Mouse (Mus musculus) liver, embryonic 13.5 days (tissue): ENCODE measurements around the gene Vgll4. TPM values are rescaled to one million over a fixed set of nuclear protein-coding genes. Genes with fewer than 3 reads are reported as not detected.
"Not testable (repeated sequence)": the region's sequence is repeated elsewhere in the genome, so short reads cannot be mapped to it uniquely, and the experiment has no call there.

ENCODE experiments used
- ATAC-seq: fragments of 200-750 bp; cut with Nextera tagmentation; 2 replicates; pipeline ENCODE4 v1.8.0; 2017; ENCODE audit warnings: low read depth, mild to moderate bottlenecking, moderate number of reproducible peaks, moderate library complexity
- DNase-seq: peaks from one replicate; pipeline ENCODE4 v3.0.0; 2022
- H3K27ac ChIP-seq: fragments of 300-500 bp; sonication (generic); 2 replicates; pipeline ENCODE4 v1.5.1; 2015; ENCODE audit warnings: moderate library complexity, mild to moderate bottlenecking, inconsistent platforms
- H3K27me3 ChIP-seq: fragments of 300-500 bp; sonication (generic); 2 replicates; pipeline ENCODE4 v1.6.1; 2015; ENCODE audit warnings: mild to moderate bottlenecking, inconsistent platforms
- H3K36me3 ChIP-seq: fragments of 300-500 bp; sonication (generic); 2 replicates; pipeline ENCODE4 v1.6.1; 2015; ENCODE audit warnings: mild to moderate bottlenecking, inconsistent platforms
- H3K4me1 ChIP-seq: fragments of 300-500 bp; sonication (generic); replicated peaks from 2 replicates; pipeline ENCODE4 v1.6.1; 2015; ENCODE audit warnings: inconsistent platforms
- H3K4me2 ChIP-seq: fragments of 300-500 bp; sonication (generic); 2 replicates; pipeline ENCODE4 v1.6.1; 2015; ENCODE audit warnings: inconsistent platforms, mild to moderate bottlenecking, moderate library complexity
- H3K4me3 ChIP-seq: fragments of 300-500 bp; sonication (generic); replicated peaks from 2 replicates; pipeline ENCODE4 v1.5.1; 2015; ENCODE audit warnings: mild to moderate bottlenecking, inconsistent platforms
- H3K9ac ChIP-seq: fragments of 300-500 bp; sonication (generic); 2 replicates; pipeline ENCODE4 v1.6.1; 2015; ENCODE audit warnings: mild to moderate bottlenecking, inconsistent platforms
- H3K9me3 ChIP-seq: fragments of 300-500 bp; sonication (generic); replicated peaks from 2 replicates; pipeline ENCODE4 v1.6.1; 2016; ENCODE audit warnings: inconsistent platforms
- WGBS: fragments of 180-500 bp; shearing (Covaris S2); methylation state at CpG from one replicate; pipeline ENCODE4 v1.1.7; 2015; ENCODE audit not compliant: insufficient replicate concordance; 5-methylcytosine and 5-hydroxymethylcytosine counted together
- polyA plus RNA-seq: library from polyadenylated mRNA; unstranded; fragments of >200 nt; fragmentation: Nextera tagmentation; extraction: Ambion mirVana; gene quantifications from 2 replicates; pipeline ENCODE4 v1.2.1, GENCODE M21; 2015

The Vgll4 gene
- polyA plus RNA-seq, 1 experiment from 2014 or later: 13.9 TPM

DNA sequence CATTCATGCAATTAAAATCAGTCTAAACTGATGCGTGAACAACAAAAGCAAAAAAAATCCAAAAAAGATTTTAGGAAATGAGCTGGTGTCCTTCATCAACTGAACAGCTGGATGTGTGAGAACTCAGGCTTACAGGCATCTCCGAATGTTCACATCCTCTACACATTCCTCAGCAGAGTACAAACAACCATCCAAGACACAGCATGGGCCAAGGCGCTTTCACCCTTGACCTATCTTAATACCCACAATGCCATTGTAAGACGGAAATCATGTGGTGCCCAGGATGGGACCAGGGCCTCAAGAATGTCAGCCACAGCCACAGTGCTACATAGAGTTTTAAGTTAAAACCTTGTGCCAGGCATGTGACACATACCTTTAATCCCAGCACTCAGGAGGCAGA lies 44.6 kb downstream of the Vgll4 start:
- Histone ChIP-seq H3K4me2 (no peak overlapping the region), H3K9ac (no peak overlapping the region), H3K9me3 (peaks cover 6% of the 10 kb centered on the region; the same call in 1 of the 2 replicates), H3K36me3 (no peaks in the 10 kb centered on the region), H3K4me3 (no peak overlapping the region), H3K4me1 (peaks cover 20% of the 10 kb centered on the region), H3K27me3 (no peaks in the 10 kb centered on the region), H3K27ac (no peak overlapping the region)
- no peak for ATAC-seq
- DNase-seq: no peak
- 87% methylated on average over 4 of the region's 4 CpGs for WGBS

DNA sequence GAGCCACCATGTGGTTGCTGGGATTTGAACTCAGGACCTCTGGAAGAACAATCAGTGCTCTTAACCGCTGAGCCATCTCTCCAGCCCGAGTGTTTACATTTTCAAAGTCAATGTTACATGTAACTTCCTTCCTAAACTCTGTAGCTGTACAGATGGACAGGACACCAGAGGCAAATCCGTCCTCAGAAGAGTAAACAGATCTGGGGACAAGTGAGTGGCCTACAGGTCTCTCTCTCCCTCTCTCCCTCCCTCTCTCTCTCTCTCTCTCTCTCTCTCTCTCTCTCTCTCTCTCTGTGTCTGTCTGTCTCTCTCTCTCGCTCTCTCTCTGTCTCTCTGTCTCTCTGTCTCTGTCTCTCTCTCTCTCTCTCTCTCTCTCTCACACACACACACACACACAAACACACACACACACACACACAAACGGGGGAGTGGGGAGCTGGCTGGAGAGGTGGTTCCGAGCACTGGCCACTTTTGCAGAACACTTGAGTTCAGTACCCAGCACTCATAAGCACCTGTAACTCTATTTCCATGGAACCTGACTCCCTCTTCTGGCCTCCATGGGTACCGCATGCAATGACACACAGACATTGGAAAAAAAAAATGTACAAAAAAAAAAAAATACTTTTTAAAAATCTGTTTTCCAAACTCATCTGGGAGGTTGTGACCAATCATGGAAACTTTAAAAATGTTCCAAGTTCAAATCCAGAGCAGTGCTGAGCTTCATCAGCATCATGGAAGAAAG lies 47.3 kb downstream of the Vgll4 start:
- H3K4me2 ChIP-seq, H3K27ac ChIP-seq, H3K36me3 ChIP-seq, H3K9me3 ChIP-seq, H3K9ac ChIP-seq, H3K4me3 ChIP-seq, ATAC-seq, H3K27me3 ChIP-seq: not testable (repeated sequence)
- WGBS: 62% methylated on average over 7 of the region's 7 CpGs
- DNase-seq: peak; percentile 49
- H3K4me1 ChIP-seq: peaks cover 38% of the 10 kb centered on the region

DNA sequence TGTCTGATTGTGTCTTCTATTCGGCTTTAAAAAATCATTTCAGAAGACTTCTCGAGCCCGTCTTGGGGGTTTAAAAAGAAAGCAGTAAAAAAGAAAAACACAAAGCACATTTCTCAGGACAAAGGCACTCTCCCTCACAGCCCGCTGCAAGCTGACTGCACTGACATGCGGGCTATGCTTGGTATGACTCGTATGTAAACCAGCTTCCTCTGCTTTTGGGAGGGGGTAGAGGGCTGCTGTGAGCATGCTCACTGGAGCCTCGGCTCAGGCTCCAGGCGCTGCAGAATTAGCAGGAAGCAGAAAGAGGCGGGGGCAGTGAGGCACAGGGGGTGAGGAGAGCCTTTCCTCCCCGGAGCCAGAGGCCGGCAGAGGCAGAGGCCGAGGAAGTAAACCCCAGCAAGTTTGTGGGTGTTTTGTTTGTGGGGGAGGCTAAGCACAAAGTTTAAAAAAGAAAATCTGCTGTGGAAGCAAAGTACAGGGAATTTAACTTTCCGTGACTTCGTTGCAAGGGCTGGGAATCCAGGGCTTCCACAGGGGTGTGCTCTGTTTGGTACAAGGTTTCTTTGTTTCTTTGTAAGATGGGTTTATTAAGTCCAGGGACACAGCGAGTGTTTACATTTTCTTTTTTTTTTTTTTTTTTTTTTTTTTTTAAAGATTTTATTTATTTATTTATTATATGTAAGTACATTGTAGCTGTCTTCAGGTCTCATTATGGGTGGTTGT lies 48.0 kb downstream of the Vgll4 start:
- WGBS: 5% methylated on average over 15 of the region's 15 CpGs
- peak; percentile 86 for ATAC-seq

GRCm38 (mm10) chr6:114920523-114921445 lies 49.0 kb downstream of the Vgll4 start:
- peak overlapping the region; percentile 83 for H3K4me2 ChIP-seq
- H3K36me3 ChIP-seq: no peaks in the 10 kb centered on the region
- peak overlapping the region; percentile 82 for H3K27ac ChIP-seq
- ATAC-seq (peak; percentile 72), DNase-seq (peak; percentile 58)
- H3K4me1 ChIP-seq: peaks cover 55% of the 10 kb centered on the region
- WGBS: 2% methylated on average over 17 of the region's 17 CpGs
- no peaks in the 10 kb centered on the region for H3K27me3 ChIP-seq
- peak overlapping the region; percentile 69 for H3K4me3 ChIP-seq
- H3K9me3 ChIP-seq: no peaks in the 10 kb centered on the region
- peak overlapping the region; percentile 84 for H3K9ac ChIP-seq

More for the DNA sequence above, 48.0 kb downstream of the Vgll4 start:
- DNase-seq: peak; percentile 72
- H3K27me3 ChIP-seq: no peaks in the 10 kb centered on the region
- H3K9me3 ChIP-seq: peaks cover under 1% of the 10 kb centered on the region; the same call in 1 of the 2 replicates
- no peaks in the 10 kb centered on the region for H3K36me3 ChIP-seq
- peak overlapping the region; percentile 82 for H3K27ac ChIP-seq
- H3K9ac ChIP-seq: peak overlapping the region; percentile 84
- peak overlapping the region; percentile 69 for H3K4me3 ChIP-seq
- peaks cover 45% of the 10 kb centered on the region for H3K4me1 ChIP-seq
- H3K4me2 ChIP-seq: peak overlapping the region; percentile 83

GRCm38 (mm10) chr6:114919670-114920313 lies 50.0 kb downstream of the Vgll4 start:
- Histone ChIP-seq H3K27ac (peak overlapping the region; percentile 82), H3K4me3 (peak overlapping the region; percentile 69), H3K36me3 (no peaks in the 10 kb centered on the region), H3K4me2 (peak overlapping the region; percentile 83), H3K4me1 (peaks cover 65% of the 10 kb centered on the region), H3K27me3 (no peaks in the 10 kb centered on the region), H3K9me3 (no peaks in the 10 kb centered on the region), H3K9ac (peak overlapping the region; percentile 84)
- no peak for DNase-seq
- ATAC-seq: no peak
- 10% methylated on average over 9 of the region's 9 CpGs for WGBS

- H3K27ac ChIP-seq: peak overlapping the region; percentile 18; the same call in 1 of the 2 replicates
- H3K36me3 ChIP-seq: no peaks in the 10 kb centered on the region
- no peak for ATAC-seq
- 73% methylated on average over 9 of the region's 9 CpGs for WGBS
- H3K27me3 ChIP-seq: no peaks in the 10 kb centered on the region
- DNase-seq: no peak
- H3K4me3 ChIP-seq: peak overlapping the region; percentile 69
- H3K9me3 ChIP-seq: no peaks in the 10 kb centered on the region
- peak overlapping the region; percentile 83 for H3K4me2 ChIP-seq
- peak overlapping the region; percentile 84 for H3K9ac ChIP-seq
- H3K4me1 ChIP-seq: peaks cover 73% of the 10 kb centered on the region
Measured at GRCm38 (mm10) chr6:114918994-114919393, 50.8 kb downstream of the Vgll4 start.

- WGBS: 55% methylated on average over 14 of the region's 14 CpGs
- H3K4me2 ChIP-seq: peak overlapping the region; percentile 83
- DNase-seq: no peak
- H3K27ac ChIP-seq: peak overlapping the region; percentile 61
- H3K4me3 ChIP-seq: 0 out of 2 replicates have a peak overlapping the region, but pooled peaks have one; percentile 2
- ATAC-seq: no peak
- H3K9me3 ChIP-seq: no peaks in the 10 kb centered on the region
- no peaks in the 10 kb centered on the region for H3K27me3 ChIP-seq
- peak overlapping the region; percentile 84 for H3K9ac ChIP-seq
- H3K4me1 ChIP-seq: peaks cover 83% of the 10 kb centered on the region
- no peaks in the 10 kb centered on the region for H3K36me3 ChIP-seq
Measured at GRCm38 (mm10) chr6:114917770-114918635, 51.8 kb downstream of the Vgll4 start.

- Histone ChIP-seq H3K27me3 (no peaks in the 10 kb centered on the region), H3K27ac (no peak overlapping the region), H3K9me3 (no peaks in the 10 kb centered on the region), H3K4me3 (no peak overlapping the region), H3K4me1 (peaks cover 92% of the 10 kb centered on the region), H3K36me3 (no peaks in the 10 kb centered on the region), H3K9ac (no peak overlapping the region), H3K4me2 (peak overlapping the region; percentile 51; the same call in 1 of the 2 replicates)
- 64% methylated on average over 11 of the region's 11 CpGs for WGBS
- ATAC-seq (no peak), DNase-seq (no peak)
Measured at GRCm38 (mm10) chr6:114917129-114917528, 52.7 kb downstream of the Vgll4 start.

DNA sequence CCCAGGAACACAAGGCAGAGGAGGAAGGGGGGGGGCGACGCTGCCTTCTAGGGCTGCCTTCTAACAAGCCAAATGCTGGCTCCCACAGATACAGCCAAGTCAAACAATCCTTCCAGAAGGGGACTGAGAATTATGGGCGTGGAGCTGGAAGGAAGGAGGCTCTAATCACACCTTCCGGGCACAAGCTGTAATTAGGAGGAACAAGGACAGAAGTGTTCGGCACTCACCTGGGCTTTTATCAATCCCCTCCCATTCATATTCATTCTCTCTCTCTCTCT lies 53.1 kb downstream of the Vgll4 start:
- Histone ChIP-seq H3K4me3 (no peak overlapping the region), H3K36me3 (no peaks in the 10 kb centered on the region), H3K27ac (no peak overlapping the region), H3K27me3 (no peaks in the 10 kb centered on the region), H3K4me1 (peaks cover 92% of the 10 kb centered on the region), H3K9me3 (no peaks in the 10 kb centered on the region), H3K9ac (peak overlapping the region; percentile 36), H3K4me2 (peak overlapping the region; percentile 51)
- ATAC-seq (no peak), DNase-seq (no peak)
- WGBS: 8% methylated on average over 5 of the region's 5 CpGs
